Mouse (Mus musculus) layer of hippocampus, adult 8-10 months (tissue): ENCODE measurements at regions not wholly inside any gene's neighbourhood (a gene's known extent, or its start where the extent isn't known, plus 50 kb on each side); places are given as distances from the start of the nearest gene placed in this dataset.

Source experiments
- DNase-seq, 2 experiments: peaks; one replicate each; pipeline ENCODE4 v3.0.0; 2022; ENCODE audit warnings: low spot score in 2 of 2

DNA sequence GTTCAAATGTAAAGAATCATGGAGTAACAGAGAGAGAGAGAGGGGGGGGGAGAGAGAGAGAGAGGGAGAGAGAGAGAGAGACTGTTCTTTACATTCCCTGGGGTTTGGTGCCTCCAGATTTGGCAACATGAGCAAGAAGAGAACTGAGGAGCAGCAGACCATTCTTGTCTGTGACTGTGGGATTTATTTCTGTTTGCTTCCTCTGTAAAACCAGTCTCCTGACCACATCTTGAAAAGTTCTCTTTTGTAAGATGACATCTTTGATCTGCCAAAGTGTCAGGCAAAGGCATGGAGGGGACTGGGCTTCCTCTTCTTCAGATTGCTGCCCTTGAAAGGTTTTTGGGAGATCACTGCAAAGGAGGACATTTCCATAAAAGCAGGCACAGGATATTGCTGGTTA, 376.3 kb downstream of the Kcnj2 start:
- DNase-seq: no peak

DNA sequence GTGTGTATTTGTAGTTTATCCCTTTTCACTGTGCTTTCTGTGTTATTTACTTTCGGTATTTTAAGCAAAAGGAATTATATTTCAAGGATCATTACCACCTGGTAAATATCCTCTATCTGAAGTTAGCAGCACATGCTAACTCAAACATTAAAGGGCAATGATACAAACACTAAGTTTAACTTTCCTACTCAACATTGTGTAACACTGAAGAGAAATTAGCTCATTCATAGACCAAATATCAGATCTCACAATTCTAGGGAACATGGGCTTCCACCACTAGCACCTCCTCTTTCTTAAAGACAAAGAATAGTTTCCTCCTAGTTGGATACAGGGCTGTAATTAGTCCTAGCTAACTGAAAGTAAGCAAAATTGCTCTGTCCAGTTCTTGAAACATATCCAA, 377.4 kb downstream of the Kcnj2 start:
- DNase-seq: no peak

DNA sequence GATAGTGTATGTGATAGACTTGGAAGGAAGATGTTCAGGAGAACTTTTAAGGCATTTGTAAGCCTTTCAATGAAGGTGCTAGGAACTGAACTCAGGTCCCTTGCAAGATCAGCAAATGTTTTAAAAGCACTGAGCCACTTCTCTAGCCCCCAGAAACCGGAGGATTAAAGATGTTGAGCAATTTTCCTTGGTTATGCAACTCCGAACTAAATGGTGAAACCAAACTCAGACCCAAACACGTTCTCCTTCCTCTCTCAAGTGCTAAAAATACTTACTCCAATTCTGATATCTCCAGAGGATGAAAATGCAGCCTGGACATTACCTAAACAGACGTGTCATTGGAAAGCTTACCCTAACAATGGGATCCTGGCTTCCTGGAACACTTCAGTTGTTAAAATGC, 378.8 kb downstream of the Kcnj2 start:
- DNase-seq: no peak

DNA sequence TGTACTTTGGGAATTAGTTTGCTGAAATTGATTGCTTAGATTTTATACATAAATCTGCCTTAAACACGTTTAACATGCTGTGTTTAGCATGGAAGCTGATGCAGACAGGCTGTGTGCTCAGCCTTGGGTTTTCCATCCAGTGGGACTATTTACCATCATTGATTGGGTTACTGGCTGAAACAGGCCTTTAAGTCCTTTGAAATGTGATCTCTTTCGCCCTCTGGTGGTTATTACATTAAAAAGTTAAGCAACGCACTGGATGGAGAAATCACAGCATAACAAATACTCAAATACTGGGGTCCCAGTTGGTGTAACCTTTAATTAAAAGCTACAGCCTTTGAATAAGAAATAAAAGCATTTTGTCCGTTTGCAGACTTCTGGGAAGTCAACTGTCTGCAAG, 379.8 kb downstream of the Kcnj2 start:
- no peak for DNase-seq

DNA sequence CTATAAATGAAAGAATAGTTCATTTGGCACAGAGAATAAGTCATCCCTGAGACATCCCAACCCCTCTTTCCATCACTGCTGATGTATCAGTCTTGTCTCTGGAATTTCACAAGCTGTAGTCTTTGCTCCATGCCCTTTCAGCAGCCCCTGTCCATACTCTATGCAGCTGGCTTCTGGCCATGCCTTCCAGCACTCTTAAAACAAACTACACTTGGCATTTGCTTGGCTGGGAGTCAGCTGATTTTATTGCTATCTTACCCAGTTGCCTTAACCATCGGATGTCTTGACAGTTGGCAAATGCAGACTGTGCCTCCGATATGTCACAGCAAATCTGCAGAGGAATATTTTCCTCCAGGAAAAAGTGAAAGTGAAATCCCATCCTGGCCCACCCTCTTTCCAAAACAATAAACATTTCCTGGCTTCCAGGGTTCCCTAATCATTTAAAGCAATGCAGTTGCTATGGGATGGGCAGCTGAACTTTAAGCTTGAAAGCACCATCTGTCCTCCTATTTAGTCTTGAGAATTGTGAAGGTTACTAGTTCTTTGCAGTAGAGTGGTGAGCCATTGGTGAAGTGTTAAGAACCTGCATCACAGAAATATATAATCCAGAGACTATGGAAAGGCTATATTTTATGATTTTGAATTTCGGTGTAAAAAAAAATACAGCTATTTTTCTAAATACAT, 385.0 kb downstream of the Kcnj2 start:
- DNase-seq: peak in 1 of 2 experiments; percentile 4

DNA sequence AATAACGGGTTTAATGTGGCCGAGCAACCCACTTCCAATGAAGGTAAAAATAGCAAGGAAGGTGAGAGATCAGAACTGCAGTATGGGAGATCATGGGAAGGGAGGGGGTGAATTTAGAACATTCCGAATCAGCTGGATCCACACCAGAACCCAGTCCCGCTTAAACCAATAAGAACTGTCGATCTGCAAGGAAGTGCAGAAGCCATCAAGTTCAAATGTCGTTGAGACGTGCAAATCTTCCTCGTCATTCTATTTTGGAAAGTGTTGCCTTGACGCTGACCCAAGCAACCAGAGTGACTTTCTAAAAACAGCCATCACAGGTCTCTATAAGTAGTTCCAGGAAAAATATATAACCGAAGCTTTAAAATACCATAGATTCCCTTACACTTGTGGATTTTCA, 394.1 kb downstream of the Kcnj2 start:
- no peak for DNase-seq

DNA sequence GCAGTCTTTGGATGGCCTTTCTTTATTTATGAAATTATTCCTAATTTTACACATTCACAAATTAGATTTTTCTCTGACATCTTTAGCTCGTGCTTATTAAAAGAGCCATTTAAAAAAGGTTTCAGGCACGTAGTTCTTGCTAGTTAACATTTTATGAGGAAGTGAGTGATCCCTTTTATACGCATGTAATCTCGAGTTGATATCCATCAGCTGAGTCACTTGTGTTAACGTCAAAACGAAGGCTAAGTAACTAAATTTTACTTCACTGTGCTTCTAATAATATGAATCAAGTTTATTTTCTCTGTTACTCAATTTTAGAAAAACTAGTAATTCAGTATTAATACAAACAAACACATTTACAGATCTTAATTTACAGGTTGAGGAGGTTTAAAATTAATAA, 419.0 kb downstream of the Kcnj2 start:
- DNase-seq: no peak

DNA sequence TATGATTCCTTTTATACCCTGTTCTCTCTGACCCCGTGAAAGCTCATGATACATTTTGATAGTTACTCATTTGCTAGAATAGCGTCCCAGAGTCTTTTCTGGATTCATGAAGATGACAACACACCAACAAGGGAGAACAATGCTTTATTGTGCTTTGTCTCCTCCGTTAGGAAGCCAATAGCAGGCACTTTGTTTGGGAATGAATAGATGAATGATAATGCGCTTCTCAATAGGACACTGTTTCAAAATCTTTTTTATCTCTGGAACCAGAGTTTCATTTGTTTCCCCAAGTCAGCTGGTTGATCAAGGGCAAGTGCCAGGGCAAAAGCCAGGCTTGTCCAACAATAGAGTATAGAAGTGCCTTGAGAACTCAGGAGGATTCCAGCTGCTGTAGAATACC, 446.5 kb downstream of the Kcnj2 start:
- peak in 1 of 2 experiments; percentile 33 for DNase-seq

DNA sequence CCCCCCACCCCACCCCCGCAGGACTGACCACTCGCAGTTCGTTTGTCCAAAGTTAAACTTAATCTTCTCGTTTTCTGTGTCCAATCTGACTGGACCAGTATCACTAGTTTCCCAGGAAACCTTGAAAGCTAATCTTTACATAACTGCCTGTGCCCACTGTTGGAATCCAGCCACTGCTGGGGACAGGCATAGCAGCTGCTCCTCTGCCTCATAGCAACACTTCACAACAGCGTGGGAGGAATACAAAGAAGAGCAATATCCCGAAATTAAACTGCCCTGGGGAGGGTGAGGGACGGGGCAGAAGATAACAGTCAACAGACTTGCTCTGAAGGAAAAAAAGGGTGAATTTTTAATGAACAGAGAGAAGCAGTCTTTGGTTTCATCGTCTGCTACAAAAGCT, 456.8 kb downstream of the Kcnj2 start:
- peak; percentile 69 to 77 for DNase-seq

DNA sequence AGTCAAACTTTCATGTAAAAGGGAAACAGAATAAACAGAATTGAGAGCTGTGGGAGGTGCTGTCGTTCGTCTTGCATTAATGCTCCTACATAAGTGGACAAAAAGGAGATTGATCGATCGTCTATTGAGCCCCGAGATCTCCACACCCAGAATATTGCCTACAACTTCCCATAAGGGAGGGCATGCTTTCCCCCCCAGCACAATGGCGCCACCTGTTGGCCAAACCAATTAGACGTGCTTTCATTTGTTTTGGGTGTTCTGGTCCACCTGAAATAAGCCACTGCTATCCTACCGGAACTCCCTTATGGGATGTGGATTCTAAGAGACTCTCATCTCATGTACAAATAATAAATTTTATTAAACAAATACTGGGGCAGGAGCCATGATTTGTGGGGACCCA, 457.5 kb downstream of the Kcnj2 start:
- DNase-seq: peak; percentile 58 to 65

DNA sequence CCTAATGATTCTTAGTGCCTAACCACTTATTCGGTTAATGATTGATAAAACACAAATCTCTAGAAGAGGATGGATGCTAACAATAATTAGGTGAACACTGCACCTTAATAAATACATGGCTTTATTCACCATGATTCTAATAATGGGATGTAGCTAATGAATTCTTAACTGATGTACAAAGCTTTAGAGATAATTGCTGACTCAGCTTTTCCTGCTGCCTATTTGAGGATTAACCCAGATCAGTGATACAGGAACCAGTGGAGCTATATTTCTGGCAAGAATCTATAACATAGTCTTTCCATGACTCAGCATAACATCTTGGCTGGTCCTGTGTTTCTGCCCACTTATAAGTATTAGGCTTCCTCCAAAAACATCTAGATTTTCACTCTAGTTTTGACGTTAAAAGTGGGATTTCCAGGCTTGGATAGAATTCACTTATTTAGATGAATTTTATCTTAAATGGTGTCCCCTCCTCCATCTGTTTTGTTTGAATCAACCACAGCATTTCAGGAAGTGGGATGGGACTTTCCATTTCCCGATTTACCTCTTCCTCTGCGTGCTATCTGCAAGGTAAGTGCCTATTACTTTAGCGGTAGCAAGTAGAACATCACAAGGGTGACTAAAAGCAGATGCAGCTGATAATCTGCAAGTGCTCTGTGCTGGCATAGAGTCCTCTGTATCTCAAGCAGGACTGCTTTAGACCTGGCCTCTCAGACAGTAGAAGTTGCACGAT, 460.2 kb downstream of the Kcnj2 start:
- no peak for DNase-seq

DNA sequence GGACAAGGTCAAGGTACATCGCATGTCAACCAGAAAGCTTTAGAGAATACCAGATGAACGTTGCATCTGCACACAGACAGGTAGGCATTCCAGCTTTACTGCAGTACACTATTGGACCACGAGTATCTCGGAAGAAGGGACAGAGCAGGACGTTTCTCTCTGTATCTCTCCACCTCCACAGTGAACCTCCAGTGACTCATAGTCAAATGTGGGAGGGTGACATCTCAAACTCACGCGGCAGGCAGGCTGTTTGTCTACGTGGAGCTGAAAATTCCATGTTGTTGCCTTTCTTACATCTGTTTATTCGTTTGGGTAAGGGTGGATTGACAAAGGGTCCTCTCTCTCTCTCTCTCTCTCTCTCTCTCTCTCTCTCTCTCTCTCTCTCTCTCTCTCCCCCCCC, 463.6 kb downstream of the Kcnj2 start:
- no peak for DNase-seq

DNA sequence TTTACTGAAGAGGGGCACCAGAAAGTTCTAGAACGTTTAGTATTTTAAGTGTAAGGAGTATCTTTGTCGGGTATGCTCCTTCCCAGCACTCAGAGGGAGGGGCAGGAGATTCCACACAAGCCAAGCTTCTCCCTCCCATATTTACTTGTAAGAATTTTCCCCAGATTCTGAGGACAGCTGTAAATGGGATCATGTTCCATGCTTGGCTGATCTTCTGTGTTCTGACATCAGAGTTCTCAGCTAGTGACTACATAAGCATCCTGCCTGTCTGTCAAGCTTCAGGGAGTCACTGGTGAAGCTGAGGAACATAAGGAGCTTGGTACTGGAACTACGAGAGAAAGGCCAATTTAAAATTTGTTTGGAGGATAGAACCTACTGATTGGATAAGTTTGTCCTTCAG, 464.9 kb downstream of the Kcnj2 start:
- no peak for DNase-seq

DNA sequence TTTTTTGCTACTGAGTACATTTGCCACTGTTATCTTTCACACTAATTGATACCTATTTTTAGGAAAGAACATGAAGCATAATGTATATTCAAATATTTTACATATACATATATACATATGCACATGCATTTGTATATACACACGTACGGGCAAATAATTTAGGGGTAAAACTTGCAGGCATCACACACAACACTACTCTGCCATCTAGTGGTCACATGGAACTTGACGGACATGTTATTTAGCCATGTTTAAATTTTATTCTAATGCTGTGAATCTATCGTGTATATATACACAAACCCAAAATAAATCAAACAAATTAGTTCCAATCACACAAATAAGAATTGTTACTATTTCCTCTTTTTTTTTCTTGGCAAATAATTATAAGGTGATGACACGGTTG, 466.5 kb downstream of the Kcnj2 start:
- DNase-seq: peak in 1 of 2 experiments; percentile 25

DNA sequence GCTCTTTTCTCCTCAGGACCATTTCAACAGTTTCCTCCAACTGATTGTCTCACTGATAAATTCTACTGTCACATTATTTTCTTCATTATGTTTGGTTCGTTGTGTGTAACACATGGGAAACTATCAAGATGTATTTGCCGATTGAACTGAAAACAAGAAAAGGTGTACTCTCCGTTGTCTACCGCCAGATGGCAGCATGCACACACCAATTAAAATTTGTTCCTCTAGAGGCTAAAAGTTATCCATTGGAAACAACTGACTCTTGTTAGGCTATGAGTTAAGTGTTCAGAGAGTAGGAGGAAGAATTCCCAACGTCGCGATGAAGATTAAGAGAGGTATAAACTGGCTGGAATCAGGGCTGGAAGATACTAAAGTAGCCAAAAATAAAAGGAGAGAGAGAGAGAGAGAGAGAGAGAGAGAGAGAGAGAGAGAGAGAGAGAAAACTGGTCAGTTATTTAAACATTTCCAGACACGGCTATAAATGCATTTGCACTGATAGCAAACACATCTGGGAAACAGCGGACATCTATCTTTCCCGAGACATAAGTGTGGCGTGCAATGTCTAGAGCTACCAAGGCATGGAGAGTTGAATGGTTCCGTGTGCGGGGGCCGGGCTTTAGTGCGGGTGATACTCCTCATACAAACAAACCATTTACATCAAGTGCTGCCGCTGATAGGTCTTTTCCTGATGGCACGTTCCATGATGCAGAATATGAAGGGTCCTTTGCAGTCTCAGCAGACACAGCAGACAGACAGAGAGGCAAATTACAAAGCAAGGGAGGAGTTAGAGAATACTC, 470.3 kb downstream of the Kcnj2 start:
- DNase-seq: peak in 1 of 2 experiments; percentile 48

DNA sequence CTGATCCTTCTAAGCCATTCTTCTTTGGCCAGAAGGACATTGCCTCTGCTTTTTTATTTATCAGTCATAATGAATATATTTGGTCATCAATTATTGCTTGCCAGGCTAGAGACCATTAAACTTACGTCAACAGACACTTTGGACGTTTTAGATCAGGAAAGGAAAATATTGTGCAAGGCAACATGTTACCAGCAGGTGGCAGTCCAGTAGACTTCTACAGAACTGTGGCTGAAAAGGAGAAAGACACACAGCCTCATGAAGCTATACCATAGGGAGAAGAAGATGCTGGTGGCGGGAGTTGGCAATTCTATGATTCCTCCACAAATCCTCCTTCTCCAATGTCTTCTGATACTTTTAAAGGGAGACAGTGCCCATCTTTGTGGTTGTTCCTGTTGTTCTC, 471.7 kb downstream of the Kcnj2 start:
- peak in 1 of 2 experiments; percentile 74 for DNase-seq

DNA sequence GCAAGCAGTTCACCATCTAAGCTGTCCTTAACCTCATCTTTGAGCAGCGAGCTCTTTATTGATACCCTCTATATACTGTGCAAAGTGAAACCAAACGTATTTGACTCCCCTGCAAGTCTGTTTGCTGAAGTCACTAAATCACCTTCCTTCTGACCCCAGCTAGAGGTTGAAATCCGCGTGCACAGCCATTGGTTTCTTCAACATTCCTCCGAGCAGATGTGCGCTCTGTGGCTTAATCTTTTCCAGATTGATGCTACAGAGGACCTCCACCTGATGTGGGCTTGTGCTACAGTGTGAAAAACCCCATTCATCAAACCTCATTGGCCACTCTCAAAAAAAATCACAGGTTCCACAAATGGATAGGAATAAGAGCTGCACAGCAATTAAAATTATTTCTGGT, 474.0 kb downstream of the Kcnj2 start:
- DNase-seq: no peak

DNA sequence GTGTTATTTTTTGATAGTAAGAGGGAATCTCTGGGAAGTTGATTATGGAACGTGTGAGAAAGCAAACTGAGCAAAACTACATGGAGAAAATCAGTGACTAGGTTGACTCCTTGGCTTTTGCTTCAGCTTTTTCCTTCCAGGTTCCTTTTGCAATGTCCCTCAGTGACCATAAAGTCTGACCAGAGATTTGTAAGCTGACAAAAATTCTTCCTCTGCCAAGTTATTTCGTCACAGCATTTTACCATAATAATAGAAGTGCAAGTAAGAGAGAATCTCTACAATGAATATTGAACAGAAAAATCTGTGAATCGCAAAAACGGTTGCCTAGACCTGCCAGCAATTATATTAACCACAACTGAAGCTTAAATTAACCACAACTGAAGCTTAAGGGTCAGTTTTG, 479.3 kb downstream of the Kcnj2 start:
- DNase-seq: no peak

DNA sequence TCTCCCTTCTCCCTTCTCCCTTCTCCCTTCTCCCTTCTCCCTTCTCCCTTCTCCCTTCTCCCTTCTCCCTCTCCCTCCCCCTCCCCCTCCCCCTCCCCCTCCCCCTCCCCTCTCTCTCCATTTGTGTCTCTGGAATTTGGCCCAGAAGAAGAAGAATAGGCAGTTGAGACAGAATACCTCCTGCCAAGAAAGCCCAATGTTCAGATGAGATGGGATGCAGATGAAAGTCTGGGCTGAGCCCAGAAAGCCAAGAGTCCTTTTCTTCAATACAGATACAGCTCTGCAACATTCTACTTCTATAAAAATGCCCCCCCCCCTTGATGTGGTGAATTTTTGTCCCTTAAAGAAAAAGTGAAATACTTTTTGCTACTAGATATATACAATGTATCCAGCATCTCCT, 489.2 kb downstream of the Kcnj2 start:
- no peak for DNase-seq

DNA sequence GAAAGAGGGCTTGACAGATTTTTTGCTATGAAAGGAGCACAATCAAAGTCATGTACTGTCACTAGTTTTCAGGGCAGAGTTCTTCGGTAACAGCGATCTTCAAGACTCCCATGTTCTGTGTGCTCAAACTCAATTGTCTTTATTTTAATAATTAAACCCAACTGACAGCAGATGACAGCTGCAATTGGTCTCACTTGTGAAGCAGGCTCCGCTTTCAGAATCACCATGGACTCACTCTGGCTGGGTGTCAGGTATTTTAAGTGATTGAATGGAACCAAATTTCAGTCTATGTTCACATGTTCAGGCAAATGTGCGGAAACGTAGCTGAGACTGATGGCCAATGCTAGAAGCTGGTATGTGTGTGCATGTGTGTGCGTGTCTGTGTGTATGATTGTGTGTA, 489.7 kb downstream of the Kcnj2 start:
- no peak for DNase-seq

DNA sequence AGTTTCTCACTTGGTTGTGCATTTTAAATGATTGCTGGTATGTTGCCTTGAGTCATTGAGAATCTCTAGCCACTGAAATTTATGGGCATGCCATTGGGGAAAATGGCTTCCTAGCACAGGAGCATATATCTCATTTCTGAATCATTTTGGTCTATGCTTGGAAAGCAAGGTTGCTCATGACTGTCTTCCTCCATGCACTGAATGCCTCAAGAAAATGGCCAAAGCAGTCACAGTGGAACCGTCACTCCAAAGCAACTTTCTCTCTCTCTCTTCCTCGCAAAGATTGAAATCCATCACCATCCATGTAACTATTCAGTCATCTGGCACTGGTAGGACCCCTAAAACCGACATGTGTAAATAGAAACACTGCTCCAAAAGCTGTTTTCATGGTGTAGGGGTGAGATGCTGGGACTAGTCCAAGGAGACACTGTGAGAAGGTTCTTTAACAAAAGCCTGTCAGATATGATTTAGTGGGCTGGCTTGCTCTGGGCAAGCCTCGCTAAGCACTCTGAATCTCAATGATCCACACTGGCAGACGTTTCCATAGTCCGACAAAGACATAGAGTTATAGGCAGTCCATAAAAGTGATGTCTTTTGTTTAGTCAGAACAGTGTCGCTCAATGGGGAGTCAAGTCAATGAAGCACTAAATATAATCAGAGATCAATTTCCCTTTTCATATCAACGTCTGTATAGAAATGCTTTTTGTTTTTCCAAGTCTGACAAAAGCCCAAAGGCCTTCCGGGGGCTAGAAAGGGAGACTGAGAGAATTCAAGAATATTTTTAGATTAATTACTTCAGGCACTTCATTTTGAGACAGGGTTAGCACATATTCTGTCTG, 492.6 kb downstream of the Kcnj2 start:
- no peak for DNase-seq

DNA sequence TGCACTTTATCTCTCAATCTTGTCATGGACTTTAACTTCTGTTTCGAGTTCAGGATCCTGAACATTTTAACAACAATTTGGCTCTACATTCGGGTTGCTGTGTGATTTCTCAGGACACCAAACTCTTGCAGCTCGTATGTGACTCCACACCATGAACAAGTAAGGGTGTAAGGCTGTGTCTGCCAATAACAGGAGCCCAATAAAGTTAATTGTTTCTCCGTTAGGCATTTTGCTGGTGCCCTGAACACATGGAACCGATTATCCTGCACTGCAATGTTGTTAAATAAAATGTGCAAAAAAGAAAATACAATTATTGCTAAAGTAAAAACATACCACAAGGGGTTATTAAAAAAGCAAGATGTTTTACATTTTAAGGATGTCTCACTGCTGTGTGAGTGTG, 497.2 kb downstream of the Kcnj2 start:
- no peak for DNase-seq
